Mouse (Mus musculus) urinary bladder, postnatal 0 days (tissue): ENCODE data around the gene Gm9774. TPM values are rescaled to one million over a fixed set of nuclear protein-coding genes. Genes with fewer than 3 reads are reported as not detected.

ENCODE experiments used
- polyA plus RNA-seq: library from polyadenylated mRNA; unstranded; fragments of >200 nt; fragmentation: Nextera tagmentation; extraction: Ambion mirVana; gene quantifications from 2 replicates; pipeline ENCODE4 v1.2.1, GENCODE M21; 2015

Gene Gm9774
- 5.9 and 6.0 TPM in 2 replicates for polyA plus RNA-seq

DNA sequence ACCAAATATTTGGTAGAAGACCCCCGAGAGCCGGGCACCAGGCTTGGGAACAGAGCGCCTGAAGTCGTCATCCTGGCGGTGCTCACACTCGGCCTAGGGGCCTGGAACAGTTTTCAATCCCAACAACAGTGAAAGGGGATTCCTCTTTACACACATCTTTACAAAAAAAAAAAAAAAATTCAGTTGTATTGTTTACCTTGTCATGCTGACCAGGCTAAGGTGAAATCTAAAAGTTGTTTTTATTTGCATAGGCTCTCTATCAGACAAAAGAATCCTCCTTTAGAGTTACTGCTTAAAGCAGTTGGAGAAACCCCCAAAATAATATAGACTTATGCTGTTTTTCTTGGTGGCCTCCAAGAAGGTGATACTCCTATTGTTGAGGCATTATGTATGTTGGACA is at the start of gene Gm9774:
Gene Gm9774 (minus strand): TSS at position 101 of the 400 bp plus-strand sequence.

DNA sequence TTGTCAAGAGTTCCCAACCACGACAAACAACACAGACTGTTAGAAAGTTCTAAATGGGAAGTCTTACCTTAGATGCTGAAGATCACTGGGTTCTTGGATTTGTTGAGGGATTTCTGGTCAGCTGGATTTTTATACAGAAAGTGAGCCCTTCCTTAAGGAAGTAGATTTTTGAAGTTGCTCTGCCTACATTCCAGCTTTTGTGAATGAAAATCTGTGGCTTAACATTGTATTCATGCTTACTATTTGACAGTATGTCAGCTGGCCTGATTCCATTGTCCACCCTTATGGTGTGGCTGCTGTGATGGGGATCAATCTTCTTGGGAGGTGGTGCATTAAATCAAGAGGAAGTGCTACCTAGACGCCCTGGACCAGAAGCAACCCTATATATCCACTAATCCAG is 29.4 kb upstream of the Gm9774 start, which contains the start of gene Sprr3:
Gene Sprr3 (minus strand): TSS at position 101 of the 400 bp plus-strand sequence.

DNA sequence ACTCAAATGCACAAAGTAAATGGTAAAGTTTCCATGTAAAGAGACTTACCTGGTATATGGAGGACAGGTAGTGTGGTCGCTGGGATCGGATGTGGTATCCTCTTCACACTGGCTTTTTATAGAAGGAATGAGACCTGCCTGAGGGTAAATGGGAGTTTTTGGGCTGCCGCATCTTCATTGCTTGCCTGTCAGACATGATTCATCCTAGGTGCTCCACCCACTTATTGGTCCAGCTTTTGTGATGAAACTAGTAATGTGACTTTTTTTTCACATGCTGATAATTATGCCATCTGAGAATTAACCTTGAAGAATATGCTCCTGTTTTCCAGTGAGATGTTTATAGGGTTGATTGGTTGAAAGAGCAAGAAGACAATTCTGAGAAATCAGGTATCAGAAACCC is 9.5 kb upstream of the Gm9774 start, which contains the start of gene Sprr1b:
Gene Sprr1b (minus strand): TSS at position 101 of the 400 bp plus-strand sequence.

DNA sequence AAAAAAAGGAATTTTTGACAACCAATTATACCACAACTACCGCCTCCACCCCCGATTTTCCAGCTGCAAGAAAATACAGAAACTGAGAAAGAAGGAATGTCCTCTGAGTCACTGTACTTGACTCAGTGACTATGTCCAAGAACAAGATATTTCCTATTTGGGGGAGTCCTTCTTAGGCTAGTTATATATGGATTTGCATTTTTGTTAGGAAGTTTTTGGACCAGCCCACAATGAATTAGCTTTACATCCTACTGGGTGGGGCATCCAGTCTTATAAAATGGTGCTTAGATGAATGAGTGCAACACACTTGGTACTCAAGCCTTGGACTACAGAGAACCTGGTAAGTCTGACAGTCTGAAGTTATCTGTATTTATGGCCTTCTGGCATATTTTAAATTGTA is 3.1 kb upstream of the Gm9774 start, which contains the start of gene Sprr2k:
Gene Sprr2k (plus strand): TSS at position 301 of the 400 bp plus-strand sequence.

DNA sequence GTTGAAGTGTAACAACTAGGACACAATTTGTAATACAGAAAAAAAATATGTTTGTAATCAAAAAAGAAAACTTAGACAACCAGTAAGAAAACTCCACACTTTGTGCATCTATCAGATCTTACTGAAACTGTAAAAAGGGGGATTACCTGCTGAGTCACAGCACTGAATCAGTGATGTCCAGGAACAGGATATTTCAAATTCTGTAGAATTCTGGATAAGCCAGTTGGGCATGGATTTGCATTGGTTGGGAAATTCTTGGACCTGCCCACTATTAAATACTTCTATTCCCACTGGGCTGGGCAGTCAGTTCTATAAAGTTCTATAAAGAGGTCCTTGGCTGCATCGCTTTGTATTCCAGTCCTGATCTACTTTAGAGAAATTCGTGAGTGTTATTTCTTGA is 11.4 kb downstream of the Gm9774 start, which contains the start of gene Sprr2j-ps:
Gene Sprr2j-ps (plus strand): TSS at position 301 of the 400 bp plus-strand sequence.

DNA sequence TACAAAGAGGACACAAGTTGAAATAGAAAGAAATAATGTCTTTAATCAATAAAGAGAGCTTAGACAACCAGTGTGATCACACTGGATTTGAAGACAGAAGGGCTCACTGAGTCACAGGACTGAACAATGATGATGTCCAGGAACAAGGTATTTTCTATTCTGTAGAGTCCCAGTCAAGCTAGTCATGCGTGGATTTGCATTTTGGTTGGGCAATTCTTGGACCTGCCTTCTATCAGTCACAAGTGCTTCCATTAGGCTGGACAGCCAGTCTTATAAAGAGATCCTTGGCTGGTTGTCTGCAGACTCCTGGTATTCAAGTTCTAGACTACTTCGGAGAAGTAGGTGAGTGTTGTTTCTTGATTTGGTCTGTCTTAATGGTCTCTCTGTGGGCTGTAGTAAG is 21.5 kb downstream of the Gm9774 start, which contains the start of gene Sprr2i:
Gene Sprr2i (plus strand): TSS at position 301 of the 400 bp plus-strand sequence.

DNA sequence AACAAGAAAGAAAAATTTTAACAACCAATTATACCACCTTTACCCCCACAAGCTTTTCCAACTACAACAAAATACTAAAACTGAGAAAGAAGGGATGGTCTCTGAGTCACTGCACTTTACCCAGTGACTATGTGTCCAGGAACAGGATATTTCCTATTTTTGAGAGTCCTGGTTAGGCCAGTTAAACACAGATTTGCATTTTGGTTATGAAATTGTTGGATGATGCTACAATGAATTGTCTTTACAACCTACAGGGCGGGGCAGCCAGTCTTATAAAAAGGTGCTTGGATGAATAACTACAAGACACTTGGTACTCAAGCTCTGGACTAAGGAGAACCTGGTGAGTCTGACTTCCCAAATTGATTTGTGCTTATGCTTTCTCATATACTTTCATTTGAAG is 43.8 kb downstream of the Gm9774 start, which contains the start of gene Sprr2h:
Gene Sprr2h (plus strand): TSS at position 301 of the 400 bp plus-strand sequence.

Other genes starting within 250 kb of the Gm9774 start
- gene Sprr2a1, start 213.6 kb downstream of the Gm9774 start, polyA plus RNA-seq, result 27.0 and 30.2 TPM in 2 replicates
- gene Sprr2a2, start 213.5 kb downstream of the Gm9774 start, polyA plus RNA-seq, result 2,040 and 2,230 TPM in 2 replicates
- gene Sprr2a3, start 144.0 kb downstream of the Gm9774 start, polyA plus RNA-seq, result 744 and 757 TPM in 2 replicates
- gene Sprr2b, start 112.8 kb downstream of the Gm9774 start, polyA plus RNA-seq, result 0.29 TPM in 1 of 2 replicates, not detected in the other
- 0.19 TPM in 1 of 2 replicates, not detected in the other for gene Sprr2d, start 90.3 kb downstream of the Gm9774 start, polyA plus RNA-seq
- not detected in 2 replicates for gene Sprr2e, start 77.3 kb downstream of the Gm9774 start, polyA plus RNA-seq
- 0.65 TPM in 1 of 2 replicates, not detected in the other for gene Sprr2f, start 64.2 kb downstream of the Gm9774 start, polyA plus RNA-seq
- 0.35 and 0.52 TPM in 2 replicates for gene Sprr2h, start 43.7 kb downstream of the Gm9774 start, polyA plus RNA-seq
- gene Sprr2i, start 21.4 kb downstream of the Gm9774 start, polyA plus RNA-seq, result not detected in 2 replicates
- not detected in 2 replicates for gene Sprr2j-ps, start 11.3 kb downstream of the Gm9774 start, polyA plus RNA-seq
- 0.71 TPM in 1 of 2 replicates, not detected in the other for gene Sprr2k, start 3.2 kb upstream of the Gm9774 start, polyA plus RNA-seq
- gene Sprr1b, start 9.4 kb upstream of the Gm9774 start, polyA plus RNA-seq, result not detected in 2 replicates
- gene Sprr3, start 29.3 kb upstream of the Gm9774 start, polyA plus RNA-seq, result 0.73 and 0.78 TPM in 2 replicates
- gene Sprr1a, start 56.5 kb upstream of the Gm9774 start, polyA plus RNA-seq, result 3,851 and 3,973 TPM in 2 replicates
- not detected in 2 replicates for gene Sprr4, start 71.1 kb upstream of the Gm9774 start, polyA plus RNA-seq
- not detected in 2 replicates for gene 2310046K23Rik, start 105.1 kb upstream of the Gm9774 start, polyA plus RNA-seq
- gene Ivl, start 144.3 kb upstream of the Gm9774 start, polyA plus RNA-seq, result 142 and 152 TPM in 2 replicates
- not detected in 2 replicates for gene Smcp, start 159.6 kb upstream of the Gm9774 start, polyA plus RNA-seq
- 0.31 TPM in 1 of 2 replicates, not detected in the other for gene 2210017I01Rik, start 178.1 kb upstream of the Gm9774 start, polyA plus RNA-seq
- gene Lce6a, start 192.2 kb upstream of the Gm9774 start, polyA plus RNA-seq, result 2.0 and 3.0 TPM in 2 replicates
- 0.19 TPM in 1 of 2 replicates, not detected in the other for gene Lce1a1, start 218.9 kb upstream of the Gm9774 start, polyA plus RNA-seq
- not detected in 2 replicates for gene Lce1b, start 227.5 kb upstream of the Gm9774 start, polyA plus RNA-seq
- not detected in 2 replicates for gene Lce1a2, start 240.9 kb upstream of the Gm9774 start, polyA plus RNA-seq
- gene Lce1c, start 249.8 kb upstream of the Gm9774 start, polyA plus RNA-seq, result not detected in 2 replicates